In the genomic region with DNA sequence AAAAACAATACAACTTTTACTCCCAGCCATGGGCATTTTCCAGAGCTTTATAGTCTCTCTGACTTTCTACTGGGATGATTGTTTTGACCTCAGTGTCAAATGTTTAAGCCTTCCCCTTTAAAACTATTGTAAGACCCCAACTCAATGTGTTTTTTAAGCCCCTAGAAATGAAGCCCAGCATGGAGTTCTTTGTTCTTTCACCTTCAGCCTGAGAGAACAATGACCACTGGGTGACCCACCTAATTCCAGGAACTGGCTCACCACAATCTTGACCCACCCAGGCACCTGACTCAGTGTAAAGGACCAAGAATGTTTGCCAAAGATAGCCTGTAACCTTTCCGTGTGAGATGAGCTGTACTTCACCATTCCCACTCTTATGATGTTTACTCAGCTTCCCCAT, we compare ENCODE assay signal across 25 mouse cellular contexts.
DNase-seq lines count a peak whose midpoint lies in the region; ATAC-seq and TF ChIP-seq lines count a peak whose summit lies in the region.
"Had no signal": no experiment of that assay in that cellular context is flagged by ENCODE, and none has a peak within 500 bp of the region (broad histone marks: within the 10 kb centered on the region; RNA-seq: fewer than 3 reads in every experiment).

No protein-coding gene starts in this region.

- intact Hi-C loops in heart, postnatal 10 days (cut with DNase I) = no loop called here

- no peak overlapping the region for H3K4me2 ChIP-seq in stomach, postnatal 0 days (replicated peaks; ENCODE audit: low read depth)
- H3K4me2 ChIP-seq: embryonic facial prominence, embryonic 13.5 days; embryonic facial prominence, embryonic 15.5 days; forebrain, embryonic 12.5 days had no signal

- H3K27me3 ChIP-seq in stomach, postnatal 0 days (ENCODE audit: control insufficient read depth, insufficient read depth, low read length) = no peaks in the 10 kb centered on the region
- H3K27me3 ChIP-seq: embryonic facial prominence, embryonic 13.5 days; embryonic facial prominence, embryonic 15.5 days; forebrain, embryonic 12.5 days; Patski had no signal

- no peaks in the 10 kb centered on the region for H3K4me1 ChIP-seq in stomach, postnatal 0 days (replicated peaks; ENCODE audit: control insufficient read depth, insufficient read depth)
- H3K4me1 ChIP-seq: embryonic facial prominence, embryonic 13.5 days; embryonic facial prominence, embryonic 15.5 days; forebrain, embryonic 12.5 days had no signal

- 57% methylated on average over 1 of the region's 1 CpGs for WGBS in stomach, postnatal 0 days

- no peak overlapping the region for H3K9ac ChIP-seq in stomach, postnatal 0 days (ENCODE audit: low read length)
- H3K9ac ChIP-seq: embryonic facial prominence, embryonic 13.5 days; embryonic facial prominence, embryonic 15.5 days; forebrain, embryonic 12.5 days had no signal

- no peak for ATAC-seq in stomach, postnatal 0 days (ENCODE audit: low FRiP score, low TSS enrichment)
- ATAC-seq: activated CD4-positive, CD25-positive, alpha-beta regulatory T cell, adult 4 months; forebrain, embryonic 14.5 days; forebrain, embryonic 16.5 days; Patski had no signal

- no peaks in the 10 kb centered on the region for H3K9me3 ChIP-seq in stomach, postnatal 0 days (ENCODE audit: control insufficient read depth, low read length)
- H3K9me3 ChIP-seq: embryonic facial prominence, embryonic 13.5 days; embryonic facial prominence, embryonic 15.5 days; forebrain, embryonic 12.5 days; G1E had no signal

- H3K36me3 ChIP-seq in stomach, postnatal 0 days (ENCODE audit: control insufficient read depth, insufficient read depth, low read length) = no peaks in the 10 kb centered on the region
- H3K36me3 ChIP-seq: embryonic facial prominence, embryonic 13.5 days; embryonic facial prominence, embryonic 15.5 days; forebrain, embryonic 10.5 days; forebrain, embryonic 12.5 days; G1E had no signal

- TF ChIP-seq EP300 in stomach, postnatal 0 days (optimal IDR thresholded peaks at IDR 0.05) = no peak

- TF ChIP-seq CTCF in stomach, postnatal 0 days (IDR thresholded peaks at IDR 0.05; ENCODE audit: low read depth) = no peak

- DNase-seq in R1 (ENCODE audit: low read depth, low spot score) = peak; percentile 53
- peak; percentile 15 for DNase-seq in stomach, postnatal 0 days (ENCODE audit: low spot score)
- DNase-seq in heart, postnatal 10 days = no peak
- no peak for DNase-seq in layer of hippocampus, adult 9-10 months (ENCODE audit: low spot score)
- DNase-seq in frontal cortex, adult 2 months (ENCODE audit: extremely low spot score in 1 of 2, low spot score in 1 of 2) = no peak
- DNase-seq: adrenal gland, adult 2 months; adrenal gland, postnatal 10 days; adrenal gland, postnatal 25 days; cerebellum, adult 11 months; cerebellum, adult 18-20 months; cerebellum, adult 8-10 months; cerebellum, adult 9-11 months; cerebellum, postnatal 14 days; cerebellum, postnatal 36 days; embryo, embryonic 11 days had no signal

- H3K4me3 ChIP-seq in stomach, postnatal 0 days (ENCODE audit: low read depth, low read length) = no peak overlapping the region
- H3K4me3 ChIP-seq: embryonic facial prominence, embryonic 13.5 days; embryonic facial prominence, embryonic 15.5 days; erythroblast, embryonic 14.5 days; forebrain, embryonic 10.5 days; forebrain, embryonic 12.5 days had no signal

- no peak overlapping the region for H3K27ac ChIP-seq in stomach, postnatal 0 days (replicated peaks)
- H3K27ac ChIP-seq: embryonic facial prominence, embryonic 13.5 days; embryonic facial prominence, embryonic 15.5 days; forebrain, embryonic 10.5 days; forebrain, embryonic 12.5 days had no signal

Comparison
In these comparisons a context has a peak if more than half of its experiments do, and no peak if none do; other contexts are left out.
1. DNase-seq: peak in R1 (single experiment) and stomach, postnatal 0 days (single experiment); none in heart, postnatal 10 days (0 of 2), layer of hippocampus, adult 9-10 months (single experiment) and frontal cortex, adult 2 months (0 of 2).